Mouse (Mus musculus) MEL (cell line): ENCODE results near the gene Ahcyl2. TPM values are rescaled to one million over a fixed set of nuclear protein-coding genes. Genes with fewer than 3 reads are reported as not detected.

Experiments used
- DNase-seq: peaks from one replicate; pipeline ENCODE4 v3.0.0; 2011; ENCODE audit warnings: low read depth, low spot score
- H3K27ac ChIP-seq: 2 replicates; pipeline ENCODE4 v1.5.1; 2012; ENCODE audit warnings: low read depth, mild to moderate bottlenecking, control low read depth, low read length, moderate library complexity; ENCODE audit not compliant: control insufficient read depth
- H3K27me3 ChIP-seq, 2 experiments: fragments of 150-350 bp in 1 of 2; sonication (generic) in 1 of 2; 2 replicates each; pipeline ENCODE4 v1.6.1; 2012; ENCODE audit warnings: low read length in 2 of 2, mild to moderate bottlenecking in 2 of 2, improper control_type of control experiment in 1 of 2, moderate library complexity in 1 of 2; ENCODE audit not compliant: insufficient read depth in 2 of 2, control insufficient read depth in 1 of 2
- H3K36me3 ChIP-seq, 2 experiments: 2 replicates each; pipeline ENCODE4 v1.6.1; 2012 to 2014; ENCODE audit warnings: low read length in 2 of 2, improper control_type of control experiment in 1 of 2, inconsistent platforms in 1 of 2, mild to moderate bottlenecking in 1 of 2; ENCODE audit not compliant: insufficient read depth in 2 of 2, control insufficient read depth in 1 of 2
- H3K4me1 ChIP-seq, 2 experiments: fragments of 150-350 bp in 1 of 2; sonication (generic) in 1 of 2; 2 replicates each; pipeline ENCODE4 v1.6.1; 2012; ENCODE audit warnings: low read length in 2 of 2, improper control_type of control experiment in 1 of 2, mild to moderate bottlenecking in 1 of 2; ENCODE audit not compliant: insufficient read depth in 2 of 2, control insufficient read depth in 1 of 2
- H3K4me3 ChIP-seq, 2 experiments: fragments of 150-350 bp in 1 of 2; sonication (generic) in 1 of 2; 2 replicates each; pipeline ENCODE4 v1.5.1; 2012; ENCODE audit warnings: low read depth in 2 of 2, low read length in 2 of 2, mild to moderate bottlenecking in 2 of 2, moderate library complexity in 2 of 2, control low read depth in 1 of 2, improper control_type of control experiment in 1 of 2; ENCODE audit not compliant: control insufficient read depth in 1 of 2, insufficient read depth in 1 of 2
- H3K79me2 ChIP-seq: 2 replicates; pipeline ENCODE4 v1.6.1; 2012; ENCODE audit warnings: mild to moderate bottlenecking, low read length, moderate library complexity; ENCODE audit not compliant: control insufficient read depth, poor library complexity, insufficient read depth
- H3K9ac ChIP-seq: 2 replicates; pipeline ENCODE4 v1.6.1; 2012; ENCODE audit warnings: low read depth, mild to moderate bottlenecking, control low read depth, low read length, moderate library complexity; ENCODE audit not compliant: control insufficient read depth, poor library complexity, severe bottlenecking
- H3K9me3 ChIP-seq: fragments of 150-350 bp; sonication (generic); replicated peaks from 2 replicates; pipeline ENCODE4 v1.6.1; 2012; ENCODE audit warnings: mild to moderate bottlenecking, low read length, improper control_type of control experiment, moderate library complexity; ENCODE audit not compliant: insufficient read depth
- CHD1 ChIP-seq: IDR thresholded peaks from 2 replicates; pipeline ENCODE4 v1.6.1; 2012; ENCODE audit warnings: low read depth, mild to moderate bottlenecking, inconsistent platforms, low read length, improper control_type of control experiment
- CHD2 ChIP-seq: IDR thresholded peaks from 2 replicates; pipeline ENCODE4 v1.6.1; 2011; ENCODE audit warnings: low read length, improper control_type of control experiment
- ELF1 ChIP-seq: IDR thresholded peaks from 2 replicates; pipeline ENCODE4 v1.6.1; 2014; ENCODE audit warnings: low read depth, mild to moderate bottlenecking, inconsistent platforms, low read length, improper control_type of control experiment, moderate library complexity
- EP300 ChIP-seq, 2 experiments: IDR thresholded peaks; 2 replicates each; pipeline ENCODE4 v1.6.1; 2011; ENCODE audit warnings: improper control_type of control experiment in 2 of 2, low read length in 2 of 2, low read depth in 1 of 2, mild to moderate bottlenecking in 1 of 2
- GABPA ChIP-seq: IDR thresholded peaks from 2 replicates; pipeline ENCODE4 v1.6.1; 2012; ENCODE audit warnings: low read depth, mild to moderate bottlenecking, inconsistent platforms, low read length, improper control_type of control experiment, moderate library complexity
- GATA1 ChIP-seq: IDR thresholded peaks from 2 replicates; pipeline ENCODE4 v1.6.1; 2011; ENCODE audit warnings: low read depth, low read length, improper control_type of control experiment
- JUND ChIP-seq: IDR thresholded peaks from 2 replicates; pipeline ENCODE4 v1.6.1; 2011; ENCODE audit warnings: low read depth, mild to moderate bottlenecking, improper control_type of control experiment, low read length
- MAFK ChIP-seq: IDR thresholded peaks from 2 replicates; pipeline ENCODE4 v1.6.1; 2011; ENCODE audit warnings: low read depth, mild to moderate bottlenecking, low read length, improper control_type of control experiment, borderline replicate concordance
- MAX ChIP-seq: IDR thresholded peaks from 2 replicates; pipeline ENCODE4 v1.6.1; 2011; ENCODE audit warnings: low read length, improper control_type of control experiment
- MAZ ChIP-seq: IDR thresholded peaks from 2 replicates; pipeline ENCODE4 v1.6.1; 2012; ENCODE audit warnings: low read depth, mild to moderate bottlenecking, inconsistent platforms, low read length, improper control_type of control experiment
- MEF2A ChIP-seq: IDR thresholded peaks from 2 replicates; pipeline ENCODE4 v1.6.1; 2014; ENCODE audit warnings: low read depth, mild to moderate bottlenecking, inconsistent platforms, low read length, improper control_type of control experiment; ENCODE audit not compliant: poor library complexity, insufficient replicate concordance, severe bottlenecking; ENCODE audit errors: extremely low read depth
- NELFE ChIP-seq: IDR thresholded peaks from 2 replicates; pipeline ENCODE4 v1.6.1; 2011; ENCODE audit warnings: low read depth, low read length, improper control_type of control experiment
- POLR2A ChIP-seq, 2 experiments: IDR thresholded peaks; 2 replicates each; pipeline ENCODE4 v1.6.1; 2011 to 2012; ENCODE audit warnings: low read length in 2 of 2, mild to moderate bottlenecking in 2 of 2, control low read depth in 1 of 2, improper control_type of control experiment in 1 of 2, low read depth in 1 of 2, moderate library complexity in 1 of 2; ENCODE audit not compliant: control insufficient read depth in 1 of 2, insufficient read depth in 1 of 2, poor library complexity in 1 of 2
- RCOR1 ChIP-seq: IDR thresholded peaks from 2 replicates; pipeline ENCODE4 v1.6.1; 2012; ENCODE audit warnings: low read depth, mild to moderate bottlenecking, inconsistent platforms, low read length, improper control_type of control experiment
- SIN3A ChIP-seq: IDR thresholded peaks from 2 replicates; pipeline ENCODE4 v1.6.1; 2012; ENCODE audit warnings: low read length, improper control_type of control experiment, inconsistent platforms
- TAL1 ChIP-seq: IDR thresholded peaks from 2 replicates; pipeline ENCODE4 v1.6.1; 2012; ENCODE audit warnings: mild to moderate bottlenecking, inconsistent platforms, low read length, moderate library complexity, mixed read lengths
- TBP ChIP-seq: IDR thresholded peaks from 2 replicates; pipeline ENCODE4 v1.8.0; 2011; ENCODE audit warnings: low read depth, low read length, improper control_type of control experiment
- TCF12 ChIP-seq: IDR thresholded peaks from 2 replicates; pipeline ENCODE4 v1.6.1; 2014; ENCODE audit warnings: low read depth, mild to moderate bottlenecking, inconsistent platforms, low read length, improper control_type of control experiment, moderate library complexity
- UBTF ChIP-seq: IDR thresholded peaks from 2 replicates; pipeline ENCODE4 v1.6.1; 2012; ENCODE audit warnings: low read depth, mild to moderate bottlenecking, inconsistent platforms, low read length, improper control_type of control experiment, moderate library complexity, borderline replicate concordance; ENCODE audit not compliant: insufficient read depth
- USF1 ChIP-seq: IDR thresholded peaks from 2 replicates; pipeline ENCODE4 v1.6.1; 2014; ENCODE audit warnings: low read depth, mild to moderate bottlenecking, inconsistent platforms, low read length, improper control_type of control experiment, moderate library complexity
- USF2 ChIP-seq, 2 experiments: IDR thresholded peaks; 2 replicates each; pipeline ENCODE4 v1.6.1; 2011 to 2012; ENCODE audit warnings: improper control_type of control experiment in 2 of 2, low read length in 2 of 2, borderline replicate concordance in 1 of 2, inconsistent platforms in 1 of 2, low read depth in 1 of 2, mild to moderate bottlenecking in 1 of 2; ENCODE audit not compliant: insufficient read depth in 1 of 2
- ZMIZ1 ChIP-seq: IDR thresholded peaks from 2 replicates; pipeline ENCODE4 v1.6.1; 2012; ENCODE audit warnings: low read depth, mild to moderate bottlenecking, inconsistent platforms, low read length, improper control_type of control experiment, moderate library complexity
- ZNF384 ChIP-seq: IDR thresholded peaks from 2 replicates; pipeline ENCODE4 v1.6.1; 2012; ENCODE audit warnings: low read depth, mild to moderate bottlenecking, inconsistent platforms, low read length, improper control_type of control experiment
- polyA plus RNA-seq, 2 experiments: library from polyadenylated mRNA; stranded (reverse) in 1 of 2; unstranded in 1 of 2; fragments of >175 nt in 1 of 2; fragments of >200 nt in 1 of 2; gene quantifications; 2 replicates each; pipeline versions ENCODE4 v1.2.1 to v1.2.4; 2012; ENCODE audit warnings: low replicate concordance in 2 of 2, low read depth in 1 of 2; ENCODE audit not compliant: insufficient read length in 2 of 2, insufficient read depth in 1 of 2, missing spikeins in 1 of 2
- total RNA-seq: library from RNA; depleted of rRNA; stranded (reverse); fragments of 300-350 nt; gene quantifications from 2 replicates; pipeline ENCODE4 v1.2.3, GENCODE M21; 2012

The Ahcyl2 gene
- total and polyA plus RNA-seq, 3 experiments: 16.9 to 17.0 TPM; not detected in 1

DNA sequence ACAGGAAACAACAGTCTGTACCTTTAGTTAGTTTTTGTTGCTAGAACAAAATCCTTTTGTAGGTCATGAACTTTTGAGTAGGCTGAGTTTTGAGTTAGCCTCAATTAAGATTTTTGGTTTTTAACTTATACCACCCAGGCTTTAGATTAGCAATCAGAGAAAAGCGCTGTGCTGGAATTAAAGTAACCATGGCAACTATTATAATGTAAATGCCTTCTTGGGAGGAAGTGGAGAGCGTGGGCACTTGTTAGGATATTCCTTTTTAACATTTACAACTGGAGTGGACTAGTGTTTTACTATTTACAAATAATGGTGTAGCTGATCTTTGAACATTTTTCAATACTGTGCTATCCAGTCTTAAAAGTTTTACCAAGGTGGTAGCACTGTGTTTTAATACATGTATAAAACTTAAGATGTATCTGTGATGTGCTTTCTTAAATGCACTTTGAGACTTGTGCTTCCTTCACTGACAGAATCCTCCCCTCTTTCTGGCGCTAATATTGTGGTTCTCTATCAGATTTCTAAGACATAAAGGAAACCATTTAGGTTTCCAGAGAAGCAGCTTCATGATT is 21.1 kb downstream of the Ahcyl2 start:
- Histone ChIP-seq H3K9me3 (no peaks in the 10 kb centered on the region), H3K27me3 (no peaks in the 10 kb centered on the region), H3K9ac (no peak overlapping the region), H3K36me3 (peaks cover 0 to 48% of the 10 kb centered on the region in 2 experiments; a peak in 2 of 4 replicates), H3K27ac (no peak overlapping the region), H3K4me1 (peaks cover 22 to 28% of the 10 kb centered on the region in 2 experiments), H3K4me3 (no peak overlapping the region), H3K79me2 (0 out of 2 replicates have a peak, but pooled peaks cover 2% of the 10 kb centered on the region)
- TF ChIP-seq ZNF384: no peak
- TF ChIP-seq UBTF: no peak
- no peak for TF ChIP-seq USF1
- no peak for TF ChIP-seq CHD2
- TF ChIP-seq MEF2A: no peak
- TF ChIP-seq MAX: no peak
- TF ChIP-seq MAZ: no peak
- no peak for TF ChIP-seq EP300 (IDR thresholded peaks at IDR 0.05; ENCODE audit: low read depth in 1 of 2, low read length in 2 of 2)
- TF ChIP-seq MAFK: no peak
- TF ChIP-seq ZMIZ1: no peak
- TF ChIP-seq GABPA: no peak
- no peak for TF ChIP-seq NELFE
- no peak for TF ChIP-seq TCF12
- TF ChIP-seq CHD1: no peak
- no peak for TF ChIP-seq ELF1
- DNase-seq: no peak

DNA sequence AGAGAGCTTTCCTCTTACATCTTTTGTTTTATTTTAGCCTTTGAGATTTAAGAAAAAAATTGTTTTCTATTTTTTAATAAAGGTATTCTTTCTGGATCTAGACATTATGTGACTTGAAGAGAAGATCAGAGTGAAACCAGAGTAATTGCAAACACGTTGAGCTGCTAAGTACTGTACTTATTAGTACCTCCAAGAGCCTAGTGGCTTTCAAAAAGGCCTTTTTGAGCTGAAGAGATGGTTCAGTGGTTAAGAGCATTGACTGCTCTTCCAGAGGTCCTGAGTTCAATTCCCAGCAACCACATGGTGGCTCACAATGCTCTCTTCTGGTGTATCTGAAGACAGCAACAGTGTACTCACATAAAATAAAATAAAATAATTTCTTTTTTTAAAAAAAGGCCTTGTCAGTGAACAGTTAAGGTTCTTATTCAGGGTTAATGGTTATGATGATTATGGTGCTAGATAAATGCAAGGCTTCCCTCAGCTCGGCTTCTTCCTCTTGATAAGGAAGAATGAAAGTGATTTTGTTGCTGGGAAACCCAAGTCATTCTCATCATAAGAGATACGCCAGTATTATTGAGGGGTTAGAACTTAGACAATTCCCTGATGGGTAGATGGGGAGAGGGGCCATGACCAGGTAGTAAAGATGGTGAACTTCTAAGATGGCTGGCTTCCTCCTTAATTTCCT is 22.3 kb downstream of the Ahcyl2 start:
- H3K27me3 ChIP-seq: no peaks in the 10 kb centered on the region
- DNase-seq: no peak
- H3K4me1 ChIP-seq: peaks cover 22 to 25% of the 10 kb centered on the region in 2 experiments
- H3K36me3 ChIP-seq: peaks cover 0 to 43% of the 10 kb centered on the region in 2 experiments; a peak in 2 of 4 replicates
- no peak overlapping the region for H3K27ac ChIP-seq
- H3K9ac ChIP-seq: no peak overlapping the region
- TF ChIP-seq RCOR1 (peak; percentile 79), TAL1 (no peak), JUND (no peak), POLR2A (IDR thresholded peaks at IDR 0.05; ENCODE audit: control insufficient read depth in 1 of 2, insufficient read depth in 1 of 2, low read depth in 1 of 2, low read length in 2 of 2, poor library complexity in 1 of 2) (no peak), TBP (peak; percentile 90), GATA1 (peak; percentile 64), EP300 (IDR thresholded peaks at IDR 0.05; ENCODE audit: low read depth in 1 of 2, low read length in 2 of 2) (peak; percentile 36 to 49; a peak in 3 of 4 replicates), MAZ (no peak), SIN3A (0 out of 2 replicates have a peak, but pooled peaks have one; percentile 21), USF1 (no peak), TCF12 (0 out of 2 replicates have a peak, but pooled peaks have one; percentile 12), USF2 (IDR thresholded peaks at IDR 0.05; ENCODE audit: borderline replicate concordance in 1 of 2, insufficient read depth in 1 of 2, low read depth in 1 of 2, low read length in 2 of 2) (no peak)
- H3K4me3 ChIP-seq: no peak overlapping the region
- 0 out of 2 replicates have a peak, but pooled peaks cover 2% of the 10 kb centered on the region for H3K79me2 ChIP-seq
- H3K9me3 ChIP-seq: no peaks in the 10 kb centered on the region
